Mouse (Mus musculus) hematopoietic stem cell, adult 5-6 weeks (primary cell): ENCODE data around the gene Macc1. TPM values are rescaled to one million over a fixed set of nuclear protein-coding genes. Genes with fewer than 3 reads are reported as not detected.
A peak's percentile ranks its signal among the peaks of the same experiment; 100 is the strongest.
"Not testable (repeated sequence)": the region's sequence is repeated elsewhere in the genome, so short reads cannot be mapped to it uniquely, and the experiment has no call there.

ENCODE experiments used
- ATAC-seq, 2 experiments: fragments of 125-278 bp in 1 of 2; replicated peaks in 1 of 2; 2 replicates each; pipeline ENCODE4 v1.8.0; 2016 to 2017; ENCODE audit warnings: inconsistent platforms in 2 of 2, mild to moderate bottlenecking in 2 of 2, moderate number of reproducible peaks in 2 of 2, low read depth in 1 of 2, moderate TSS enrichment in 1 of 2; ENCODE audit not compliant: low FRiP score in 2 of 2, poor library complexity in 2 of 2, severe bottlenecking in 2 of 2, insufficient read depth in 1 of 2, low TSS enrichment in 1 of 2
- total RNA-seq: library from RNA; stranded (forward); fragments of 172-1452, 232-1000 nt; gene quantifications from 2 replicates; pipeline ENCODE4 v1.2.3, GENCODE M21; 2017

The Macc1 gene
- not detected in 2 replicates for total RNA-seq

DNA sequence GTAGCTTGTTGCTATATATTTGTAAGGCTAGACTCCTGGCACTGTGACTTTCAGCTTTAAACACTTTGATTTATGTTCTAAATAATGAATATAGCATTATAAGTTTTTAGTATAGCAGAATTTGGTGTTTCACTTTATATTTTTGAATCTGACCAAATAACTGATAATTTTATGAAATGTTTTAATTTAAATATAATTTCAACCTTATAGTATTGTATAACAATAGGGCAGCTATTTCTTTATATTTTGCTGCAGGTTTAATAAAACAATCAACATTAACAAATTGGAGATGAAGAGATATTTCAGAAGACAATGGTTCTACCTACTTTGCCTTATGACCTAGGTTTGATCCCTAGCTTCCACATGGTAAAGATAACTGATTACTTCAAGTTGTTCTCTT is at the start of gene Macc1:
TSS of gene Macc1 (plus strand) at position 301 of the 400 bp plus-strand sequence.
- no peak for ATAC-seq

DNA sequence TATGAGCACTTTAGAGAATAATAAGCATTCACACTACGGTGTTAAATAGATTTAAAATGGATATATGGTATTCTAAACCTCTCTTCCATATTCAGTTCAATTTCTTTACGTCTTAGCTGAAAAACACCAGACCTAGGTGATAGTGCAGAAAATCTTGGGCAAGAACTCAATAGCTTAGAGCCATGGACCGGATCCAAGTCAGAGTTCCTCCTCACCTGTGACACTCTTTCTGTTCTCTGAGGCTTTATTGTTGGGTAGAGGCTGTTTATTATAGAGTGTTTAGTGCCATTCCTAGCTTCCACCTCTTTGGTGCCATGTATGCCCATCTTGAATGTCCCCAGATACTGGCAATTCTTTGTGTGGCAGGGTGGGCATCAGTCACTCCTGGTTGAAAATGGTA is 49.6 kb upstream of the Macc1 start:
- ATAC-seq = no peak

DNA sequence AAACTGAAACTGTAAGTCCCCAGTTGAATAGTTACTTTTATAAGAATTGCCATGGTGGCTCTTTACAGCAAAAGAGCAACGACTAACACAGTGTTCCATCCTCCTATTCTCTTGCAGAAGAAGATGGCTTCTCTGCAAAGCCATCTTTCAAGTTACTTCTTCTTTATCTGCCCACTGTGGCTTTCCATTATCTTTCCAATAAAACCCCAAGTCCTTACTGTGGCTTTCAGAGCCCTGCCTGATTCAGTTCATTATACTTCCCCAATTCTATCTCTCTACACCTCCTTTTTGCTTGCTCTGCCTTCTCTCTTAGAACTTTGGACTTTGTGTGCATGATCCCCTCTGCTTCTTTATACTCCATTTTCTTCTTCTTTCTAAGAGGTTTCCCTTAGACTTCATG is 45.3 kb upstream of the Macc1 start:
- 0 out of 4 replicates have a peak, but pooled peaks of 1 of the 2 experiments have one; percentile 22 for ATAC-seq

DNA sequence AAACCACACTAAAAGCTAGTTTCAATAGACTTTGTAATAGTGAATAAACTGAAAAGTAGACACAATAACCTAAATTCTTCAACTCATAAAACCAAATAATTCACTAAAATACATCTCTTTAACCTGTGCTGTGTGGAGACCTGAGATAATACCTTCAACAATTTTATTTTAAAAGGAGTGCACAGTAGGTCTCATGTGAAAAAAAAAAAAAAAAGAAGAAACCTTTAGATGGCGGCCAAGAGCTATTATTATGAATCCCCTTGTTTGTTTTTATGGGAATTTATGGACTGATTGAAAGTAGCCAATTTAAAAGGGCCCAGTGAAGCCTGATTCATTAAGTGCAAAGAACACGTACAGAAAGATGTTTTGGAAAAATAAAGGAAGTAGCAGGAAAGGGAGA is 44.0 kb upstream of the Macc1 start:
- ATAC-seq = no peak

DNA sequence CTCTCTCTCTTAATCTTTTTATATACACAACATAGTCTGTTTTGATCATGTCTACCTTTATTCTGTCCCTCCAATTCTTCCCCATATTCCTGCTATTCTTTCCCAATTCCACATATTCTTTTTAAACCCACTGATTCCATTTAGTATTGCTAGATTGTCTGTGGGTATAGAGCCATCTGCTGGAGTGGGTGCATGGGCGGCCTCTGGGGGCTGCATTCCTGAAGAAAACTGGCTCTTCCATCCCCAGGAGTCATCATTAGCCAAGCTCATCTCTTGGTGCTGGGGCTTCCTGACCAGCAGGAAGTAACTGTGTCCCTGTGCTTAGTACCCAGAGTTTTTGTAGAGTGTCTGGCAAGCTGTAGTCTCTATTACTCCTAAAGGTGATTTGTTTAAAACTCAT is 42.1 kb upstream of the Macc1 start:
- ATAC-seq = no peak

DNA sequence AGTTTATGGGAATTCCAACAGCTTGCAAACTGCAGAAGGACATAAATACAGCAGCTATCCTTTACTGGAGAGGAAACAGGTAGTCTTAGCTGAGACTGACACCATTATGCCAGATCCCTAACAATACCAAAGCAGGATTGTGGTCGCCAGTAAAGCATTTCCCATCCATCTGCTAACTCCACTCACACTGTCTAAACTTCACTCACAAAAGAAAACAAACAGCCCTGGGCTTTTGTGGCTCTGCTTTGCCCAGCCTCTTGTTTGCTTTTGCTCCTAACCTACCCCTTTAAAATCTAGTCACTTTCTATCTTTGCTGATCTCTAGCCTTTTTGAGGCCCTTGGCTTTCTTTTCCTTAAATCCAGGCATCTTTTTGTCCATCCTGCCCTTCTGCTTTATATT is 40.5 kb upstream of the Macc1 start:
- no peak for ATAC-seq

DNA sequence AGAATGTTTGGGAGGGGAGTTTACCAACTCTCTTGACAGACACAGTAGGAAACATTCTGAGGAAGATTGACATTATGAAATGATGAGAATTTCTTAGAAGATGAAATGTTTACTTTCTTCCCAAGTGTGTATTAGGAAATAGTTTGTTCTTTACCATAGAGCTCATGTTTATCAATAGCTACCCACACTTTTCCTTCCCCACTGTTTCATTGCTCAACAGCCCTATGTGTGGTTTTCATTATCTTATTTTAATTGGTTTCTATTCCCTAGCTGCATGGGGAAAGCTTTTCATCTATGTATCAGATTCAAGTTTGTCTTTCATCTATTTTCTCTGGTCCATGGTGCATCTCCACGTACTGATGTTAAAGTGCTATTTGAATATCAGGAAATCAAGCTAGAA is 37.8 kb upstream of the Macc1 start:
- ATAC-seq = no peak

DNA sequence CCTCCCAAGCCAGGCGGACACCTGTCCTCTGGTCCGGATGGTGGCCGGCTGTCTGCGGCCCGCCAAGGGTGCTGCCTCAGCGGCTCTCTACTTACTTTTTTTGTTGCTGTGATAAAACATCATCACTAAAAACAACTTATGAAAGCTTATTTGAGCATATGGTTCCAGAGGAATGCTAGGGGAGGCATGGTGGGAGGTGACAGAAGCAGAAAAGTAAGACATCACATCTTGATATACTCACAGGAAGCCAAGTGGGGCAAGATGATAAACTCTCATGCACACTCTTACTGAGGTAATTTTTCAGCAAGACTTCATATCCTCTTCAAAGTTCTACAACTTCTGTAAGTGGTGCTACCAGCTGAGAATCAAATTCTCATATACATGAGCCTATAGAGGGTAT is 22.5 kb upstream of the Macc1 start:
- ATAC-seq = no peak

DNA sequence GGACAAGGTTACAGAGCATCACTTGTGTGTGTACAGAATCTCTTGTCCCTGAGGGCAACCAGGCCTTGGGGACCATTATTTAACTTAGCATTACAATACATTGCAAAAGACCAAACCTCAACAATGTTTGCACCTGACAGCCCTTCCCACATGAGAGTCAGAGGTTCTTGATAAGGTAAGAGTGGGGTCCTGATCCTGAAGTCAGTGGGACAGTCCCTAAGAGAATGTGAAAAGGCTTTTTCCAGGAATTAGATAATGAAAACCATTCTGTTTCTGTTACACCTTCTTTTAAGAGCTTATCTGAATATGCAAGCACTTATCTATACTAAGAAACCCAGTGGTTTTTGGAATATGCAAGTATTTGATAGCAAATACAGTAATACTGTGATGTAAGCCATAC is 10.5 kb upstream of the Macc1 start:
- ATAC-seq = no peak

DNA sequence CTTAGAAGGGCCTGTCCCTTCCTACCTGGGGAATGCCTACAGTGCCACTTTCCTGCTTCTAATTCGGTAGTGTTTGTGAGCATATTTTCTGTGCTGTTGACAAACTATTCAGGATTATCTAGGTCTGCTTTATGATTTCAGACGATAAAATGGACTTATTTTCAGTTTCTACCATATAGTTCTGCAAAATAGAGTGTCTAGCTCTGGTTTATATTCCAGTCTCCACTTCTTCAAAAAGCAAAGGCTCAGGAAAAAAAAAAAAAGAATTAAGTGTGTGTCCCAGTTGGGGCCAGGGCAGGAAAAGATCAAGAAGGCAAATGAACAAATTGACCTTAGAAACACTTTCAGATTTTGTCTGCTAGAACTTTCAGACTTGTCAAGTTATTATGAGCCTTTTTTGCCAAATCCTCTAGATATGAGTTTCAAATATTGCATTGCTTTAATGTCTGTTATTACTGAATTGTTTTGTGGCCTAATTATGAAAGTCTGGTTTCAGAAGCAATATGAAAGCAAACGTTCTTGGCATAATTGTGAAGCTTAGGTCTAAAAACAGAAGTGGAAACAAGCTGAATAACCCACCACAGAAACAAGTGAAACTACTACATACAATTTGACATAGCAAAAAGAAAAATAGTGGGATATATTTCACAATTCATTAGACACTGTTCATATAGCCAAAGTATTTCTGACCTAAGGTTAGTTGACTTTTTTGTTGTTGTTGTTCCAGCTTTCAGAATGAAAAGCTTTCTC is 881 bp upstream of the Macc1 start:
- ATAC-seq = no peak; a peak in 1 of 4 replicates

DNA sequence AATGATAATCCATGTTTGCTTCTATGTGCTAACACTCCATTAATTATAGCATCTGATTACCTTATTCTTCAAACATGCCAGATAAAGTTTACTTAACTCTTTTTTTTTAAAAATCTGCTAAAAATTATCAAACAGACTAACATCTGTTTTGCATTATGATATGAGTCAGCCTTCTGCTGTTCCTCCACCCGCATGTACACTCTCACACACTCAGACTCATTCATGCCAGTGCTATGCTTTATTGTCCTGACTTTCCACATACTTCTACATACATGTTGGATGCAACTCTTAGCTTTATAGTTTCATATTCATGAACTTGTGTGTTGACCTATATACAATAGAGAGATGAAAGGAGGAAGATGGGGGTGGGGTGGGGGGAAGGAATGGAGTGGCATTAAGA is 4.7 kb downstream of the Macc1 start:
- no peak for ATAC-seq

DNA sequence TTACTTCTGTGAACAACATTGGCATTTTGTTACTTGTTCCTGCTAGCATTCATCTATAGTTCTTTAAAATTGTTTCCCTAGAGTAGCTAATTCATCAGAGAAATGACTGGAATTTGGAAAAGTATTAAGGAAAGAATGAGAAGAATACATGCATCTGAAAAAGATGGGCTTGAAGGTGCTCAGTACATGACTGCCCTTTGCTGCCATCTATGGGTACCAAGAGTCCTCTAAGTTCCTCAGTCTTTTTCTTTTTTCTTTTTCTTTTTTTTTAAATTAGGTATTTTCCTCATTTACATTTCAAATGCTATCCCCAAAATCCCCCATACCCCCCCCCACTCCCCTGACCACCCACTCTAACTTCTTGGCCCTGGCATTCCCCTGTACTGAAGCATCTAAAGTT is 11.3 kb downstream of the Macc1 start:
- ATAC-seq = no peak

DNA sequence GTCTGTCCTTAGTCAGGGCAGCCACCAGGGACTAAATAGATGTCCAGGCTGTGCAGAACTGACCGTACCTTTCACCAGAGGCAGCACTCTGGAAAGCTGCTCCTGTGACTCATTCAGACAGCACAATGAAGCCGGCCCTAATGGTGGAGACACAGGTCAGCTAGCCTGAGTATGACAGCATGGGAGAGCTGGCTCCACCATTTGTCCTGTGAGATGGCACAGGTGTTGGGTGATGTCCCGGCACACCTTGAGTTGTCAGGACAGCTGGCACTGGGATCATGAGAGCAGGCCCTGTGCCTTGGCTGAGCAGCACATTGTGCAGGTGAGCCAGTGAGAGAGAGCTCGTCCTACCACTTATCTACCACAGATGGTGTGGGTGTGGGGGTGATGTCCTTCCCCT is 16.6 kb downstream of the Macc1 start:
- no peak for ATAC-seq

DNA sequence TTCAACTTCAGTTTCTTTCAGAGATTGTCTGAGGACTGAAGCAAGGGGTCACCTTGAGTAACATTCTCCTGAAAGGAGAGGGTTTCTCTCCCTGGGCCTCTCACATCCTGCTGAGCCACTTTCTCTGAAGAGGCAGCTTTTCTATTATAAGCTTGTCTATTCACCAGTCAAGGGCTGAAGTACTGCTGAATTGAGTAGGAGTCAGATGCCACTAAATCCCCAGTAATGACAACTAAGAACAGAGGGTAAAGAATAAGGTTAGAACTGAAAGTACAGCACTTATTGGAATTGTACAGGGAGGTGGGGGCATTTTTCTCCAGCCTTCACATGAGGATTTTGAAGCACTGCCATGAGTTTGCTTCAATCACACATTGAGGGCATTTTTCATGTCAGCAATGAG is 19.3 kb downstream of the Macc1 start:
- no peak for ATAC-seq

DNA sequence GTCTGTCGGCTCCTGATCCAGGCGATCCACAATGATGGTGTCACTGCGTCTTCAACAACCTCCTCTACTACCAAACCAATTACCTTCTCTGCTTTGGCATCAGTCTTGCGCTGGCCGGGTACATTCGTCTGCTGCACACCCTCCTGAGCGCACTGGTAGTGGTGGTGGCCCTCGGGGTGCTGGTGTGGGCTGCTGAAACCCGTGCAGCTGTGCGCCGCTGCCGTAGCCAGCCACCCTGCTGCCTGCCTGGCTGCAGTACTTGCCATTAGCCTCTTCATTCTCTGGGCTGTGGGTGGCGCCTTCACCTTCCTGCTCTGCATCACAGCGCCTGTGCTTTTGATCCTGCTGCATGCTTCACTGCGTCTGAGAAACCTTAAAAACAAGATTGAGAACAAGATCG is 38.5 kb downstream of the Macc1 start:
- not testable (repeated sequence) for ATAC-seq

DNA sequence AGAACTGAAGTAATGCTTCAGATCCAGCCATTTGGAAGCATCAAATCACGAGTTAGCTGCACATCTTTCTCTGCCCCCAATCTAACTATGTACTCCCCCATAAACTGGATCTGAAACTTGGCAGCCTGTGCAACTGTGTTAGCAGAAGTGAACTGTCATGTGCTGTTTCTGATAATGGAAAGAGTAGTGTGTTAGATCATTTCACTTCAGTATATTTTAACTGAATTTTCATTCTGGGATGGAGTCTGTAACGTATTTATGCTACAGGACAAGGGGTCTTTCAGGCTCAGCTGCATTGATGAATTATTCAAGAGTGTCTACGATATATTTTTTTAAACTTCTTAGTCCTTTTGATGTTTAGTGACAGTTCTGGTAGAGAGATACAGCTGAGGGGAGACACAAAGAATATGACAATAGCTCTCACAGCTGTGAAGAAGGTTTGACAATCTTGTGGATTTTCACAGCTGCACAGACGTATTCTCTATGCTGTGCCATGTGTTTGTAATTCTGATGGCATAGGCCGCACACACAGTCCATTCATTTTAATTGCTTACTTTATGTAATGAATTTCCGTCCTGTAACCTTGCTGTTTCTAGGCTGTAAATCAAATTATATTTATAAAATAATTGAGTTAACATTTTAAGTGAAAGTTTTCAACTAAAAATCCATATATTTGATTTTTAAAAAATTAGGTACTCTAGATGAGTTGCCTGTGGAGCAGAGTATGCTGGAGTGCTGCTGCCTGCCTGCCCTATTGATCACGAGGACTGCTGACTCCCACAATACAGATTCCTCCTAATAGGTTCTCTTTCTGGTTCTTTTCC is 43.6 kb downstream of the Macc1 start:
- ATAC-seq = no peak

DNA sequence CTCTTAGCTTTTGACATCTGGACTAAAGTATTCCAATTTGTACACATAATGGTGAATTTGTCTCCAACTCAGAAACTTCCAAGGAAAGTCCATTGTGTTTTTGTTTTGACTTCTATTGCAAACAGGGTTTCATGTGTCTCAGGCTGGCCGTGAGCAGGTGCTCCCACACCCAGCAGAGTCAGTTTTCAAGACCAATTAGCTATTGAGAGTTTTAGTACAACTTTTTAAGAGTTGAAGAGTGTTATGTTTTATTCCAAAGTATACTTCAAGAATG is 44.1 kb downstream of the Macc1 start:
- ATAC-seq = no peak

DNA sequence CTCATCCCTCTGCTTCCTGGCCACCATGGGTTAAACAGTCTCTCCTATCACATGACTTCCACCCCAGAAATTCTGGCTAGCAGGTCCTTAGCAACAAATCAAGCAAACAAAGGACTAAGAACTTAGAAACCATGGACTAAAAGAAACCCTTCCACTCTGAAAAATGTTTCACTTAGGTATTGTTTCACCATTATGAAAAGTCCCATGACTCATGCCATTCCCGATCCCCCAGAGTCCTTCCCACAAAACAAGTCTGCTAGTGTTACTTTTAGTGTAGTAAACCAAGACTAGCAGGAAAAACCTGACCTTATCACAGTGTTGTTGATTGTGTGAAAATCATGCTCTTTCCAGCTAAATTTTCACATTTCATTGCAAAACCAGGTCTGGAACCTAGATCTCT is 51.0 kb downstream of the Macc1 start:
- ATAC-seq = no peak

DNA sequence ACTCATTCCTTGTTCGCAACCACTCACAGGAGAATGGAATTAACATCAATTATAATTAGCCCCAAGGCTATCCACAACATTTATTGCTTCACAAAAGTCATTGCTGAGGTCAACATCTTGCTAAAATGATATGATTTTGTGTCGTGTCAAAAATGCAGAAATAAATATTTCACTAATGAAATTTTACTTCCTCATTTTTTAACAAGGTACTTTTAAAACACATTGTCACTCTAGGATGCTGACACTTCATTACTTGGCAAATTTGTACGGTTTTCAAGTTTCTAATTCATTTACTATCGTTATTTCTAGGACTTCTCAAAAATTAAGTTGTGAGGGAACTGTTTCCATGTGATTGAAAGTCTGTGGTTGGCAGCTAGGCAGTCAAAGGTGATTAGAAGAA is 55.8 kb downstream of the Macc1 start:
- peak; percentile 62 to 64; a peak in 3 of 4 replicates for ATAC-seq
